Mouse (Mus musculus): ENCODE measurements around the gene Tmem50b.

DNA sequence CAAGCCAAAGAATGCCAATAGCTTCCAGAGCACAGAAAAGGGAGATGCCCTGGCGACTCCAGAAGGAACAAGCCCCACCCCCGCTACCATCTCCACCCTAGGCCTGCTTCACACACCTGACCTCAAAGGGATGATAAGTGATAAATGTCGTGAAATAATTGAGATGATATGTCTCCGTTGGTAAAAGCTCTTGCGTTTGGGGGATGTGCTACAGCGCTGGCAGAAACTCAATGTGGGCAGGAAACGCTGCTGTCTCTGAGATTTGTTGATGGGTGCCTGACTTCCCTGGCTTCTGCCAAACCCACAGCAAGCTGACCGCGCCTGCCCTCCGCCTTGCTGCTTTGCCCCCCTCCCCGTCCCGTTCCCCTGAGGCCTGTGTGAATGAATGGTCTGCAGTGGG, 44.0 kb downstream of the Tmem50b start:
- TF ChIP-seq CTCF (IDR thresholded peaks at IDR 0.05; ENCODE audit: extremely low read depth, insufficient read depth, low read length) (no peak), POLR2A (IDR thresholded peaks at IDR 0.05; ENCODE audit: extremely low read depth, insufficient read depth, low read length) (no peak)
